Mouse (Mus musculus) midbrain, embryonic 16.5 days (tissue): ENCODE data around the gene Olfr307. TPM values are rescaled to one million over a fixed set of nuclear protein-coding genes. Genes with fewer than 3 reads are reported as not detected.
"Not testable (repeated sequence)": the region's sequence is repeated elsewhere in the genome, so short reads cannot be mapped to it uniquely, and the experiment has no call there.

ENCODE experiments used
- ATAC-seq: fragments of 200-750 bp; cut with Nextera tagmentation; 2 replicates; pipeline ENCODE4 v1.8.0; 2017; ENCODE audit warnings: moderate TSS enrichment
- H3K27ac ChIP-seq: fragments of 300-500 bp; sonication (generic); 2 replicates; pipeline ENCODE4 v1.5.1; 2014; ENCODE audit warnings: mild to moderate bottlenecking, low read length, mixed read lengths
- H3K27me3 ChIP-seq: fragments of 300-500 bp; sonication (generic); 2 replicates; pipeline ENCODE4 v1.6.1; 2014; ENCODE audit warnings: low read depth, low read length, mixed read lengths; ENCODE audit not compliant: control insufficient read depth, insufficient read depth
- H3K36me3 ChIP-seq: fragments of 300-500 bp; sonication (generic); 2 replicates; pipeline ENCODE4 v1.6.1; 2014; ENCODE audit warnings: mild to moderate bottlenecking, low read length, moderate library complexity, mixed read lengths; ENCODE audit not compliant: control insufficient read depth, insufficient read depth
- H3K4me1 ChIP-seq: fragments of 300-500 bp; sonication (generic); 2 replicates; pipeline ENCODE4 v1.6.1; 2014; ENCODE audit warnings: mild to moderate bottlenecking, low read length, mixed read lengths; ENCODE audit not compliant: control insufficient read depth, insufficient read depth
- H3K4me2 ChIP-seq: fragments of 300-500 bp; sonication (generic); 2 replicates; pipeline ENCODE4 v1.6.1; 2014; ENCODE audit warnings: mild to moderate bottlenecking, low read length, mixed read lengths
- H3K4me3 ChIP-seq: fragments of 300-500 bp; sonication (generic); 2 replicates; pipeline ENCODE4 v1.5.1; 2014; ENCODE audit warnings: low read depth, mild to moderate bottlenecking, low read length, moderate library complexity, mixed read lengths
- H3K9ac ChIP-seq: fragments of 300-500 bp; sonication (generic); 2 replicates; pipeline ENCODE4 v1.6.1; 2014; ENCODE audit warnings: low read depth, low read length, mixed read lengths
- H3K9me3 ChIP-seq: fragments of 300-500 bp; sonication (generic); replicated peaks from 2 replicates; pipeline ENCODE4 v1.6.1; 2014; ENCODE audit warnings: mild to moderate bottlenecking, low read length, mixed read lengths; ENCODE audit not compliant: control insufficient read depth, poor library complexity, severe bottlenecking
- WGBS: fragments of 180-500 bp; shearing (Covaris S2); extraction: QIAGEN DNeasy Blood & Tissue Kit; methylation state at CpG from one replicate; pipeline ENCODE4 v1.1.7; 2014; 5-methylcytosine and 5-hydroxymethylcytosine counted together
- polyA plus RNA-seq: library from polyadenylated mRNA; unstranded; fragments of >200 nt; fragmentation: Nextera tagmentation; extraction: Ambion mirVana; gene quantifications from 2 replicates; pipeline ENCODE4 v1.2.1, GENCODE M21; 2015

Gene Olfr307
- polyA plus RNA-seq, result not detected in 2 replicates

DNA sequence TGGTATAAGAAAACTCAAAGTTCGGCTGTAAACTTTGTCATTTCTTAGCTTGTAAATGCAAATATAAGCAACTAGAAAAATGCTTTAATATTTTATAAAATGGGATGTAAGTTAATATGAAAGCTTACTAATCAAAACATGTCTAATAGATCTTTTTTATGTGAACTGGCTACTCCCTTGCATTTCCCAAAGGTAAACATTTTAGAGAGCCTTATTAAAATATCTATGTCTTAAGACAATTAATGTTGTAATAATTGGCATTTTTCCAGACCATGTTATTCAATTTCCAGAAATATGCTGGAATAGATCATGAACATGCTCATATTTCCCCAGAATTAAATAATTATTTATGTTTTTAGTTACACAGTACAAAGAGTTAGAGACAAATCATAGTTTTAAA is at the start of gene Olfr307:
Olfr307 (minus strand) TSS at position 101 of the 400 bp plus-strand sequence.
- no peak within 1 kb of the TSS for H3K27ac ChIP-seq
- H3K9ac ChIP-seq, result no peak within 1 kb of the TSS
- H3K27me3 ChIP-seq, result no peaks in the 10 kb centered on the region
- ATAC-seq, result no peak
- H3K4me1 ChIP-seq, result no peaks in the 10 kb centered on the region
- WGBS, result 82% methylated on average over 1 of the region's 1 CpGs
- H3K4me2 ChIP-seq, result no peak within 1 kb of the TSS
- H3K9me3 ChIP-seq, result no peaks in the 10 kb centered on the region
- H3K4me3 ChIP-seq, result no peak within 1 kb of the TSS
- H3K36me3 ChIP-seq, result no peaks in the 10 kb centered on the region

DNA sequence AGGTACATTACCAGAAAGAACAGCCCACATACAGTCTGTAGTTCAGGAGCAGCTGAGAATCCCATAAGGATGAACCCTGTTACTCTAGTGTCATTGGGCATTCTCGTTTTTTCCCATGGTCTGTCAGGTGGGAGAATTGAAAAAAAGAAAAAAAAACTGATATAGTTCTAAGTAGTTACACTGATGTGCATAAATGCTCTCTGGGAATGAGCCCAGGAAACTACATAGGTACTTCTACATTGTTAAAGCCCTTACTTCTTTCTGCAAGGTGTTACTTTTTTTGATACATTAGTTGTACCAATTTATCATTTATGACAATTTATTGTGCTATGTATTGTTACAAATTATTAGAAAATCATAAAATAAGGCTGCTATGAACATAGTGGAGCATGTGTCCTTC is 49.2 kb upstream of the Olfr307 start, which contains the start of gene Olfr304:
Olfr304 (minus strand) TSS at position 101 of the 400 bp plus-strand sequence.
- Histone ChIP-seq H3K4me2 (no peak within 1 kb of the TSS), H3K4me1 (no peaks in the 10 kb centered on the region), H3K9me3 (no peaks in the 10 kb centered on the region), H3K27me3 (no peaks in the 10 kb centered on the region), H3K36me3 (no peaks in the 10 kb centered on the region), H3K27ac (no peak within 1 kb of the TSS), H3K4me3 (no peak within 1 kb of the TSS), H3K9ac (no peak within 1 kb of the TSS)
- no peak for ATAC-seq
- WGBS, result 69% methylated on average over 1 of the region's 1 CpGs

DNA sequence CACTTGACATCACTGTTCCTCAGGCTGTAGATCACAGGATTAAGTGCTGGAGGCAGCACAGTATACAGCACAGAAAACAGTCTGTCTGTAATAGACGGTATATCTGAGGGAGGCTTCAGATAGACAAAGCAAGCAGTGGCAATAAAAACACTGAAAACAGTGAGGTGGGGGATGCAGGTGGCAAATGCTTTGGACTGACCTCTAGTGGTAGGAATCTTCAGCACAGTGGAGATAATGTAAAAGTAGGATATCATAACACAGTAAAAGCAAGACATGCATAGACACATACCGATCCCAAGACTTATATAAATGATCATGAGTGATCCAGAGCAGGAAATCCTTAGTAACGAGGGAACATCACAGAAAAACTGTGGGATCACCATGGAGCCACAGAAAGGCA is 48.4 kb upstream of the Olfr307 start:
- Histone ChIP-seq H3K27me3 (no peaks in the 10 kb centered on the region), H3K4me2 (no peak overlapping the region), H3K9ac (no peak overlapping the region), H3K4me1 (no peaks in the 10 kb centered on the region), H3K4me3 (no peak overlapping the region), H3K36me3 (no peaks in the 10 kb centered on the region), H3K27ac (no peak overlapping the region), H3K9me3 (no peaks in the 10 kb centered on the region)
- WGBS, result 73% methylated on average over 3 of the region's 3 CpGs
- ATAC-seq, result no peak

DNA sequence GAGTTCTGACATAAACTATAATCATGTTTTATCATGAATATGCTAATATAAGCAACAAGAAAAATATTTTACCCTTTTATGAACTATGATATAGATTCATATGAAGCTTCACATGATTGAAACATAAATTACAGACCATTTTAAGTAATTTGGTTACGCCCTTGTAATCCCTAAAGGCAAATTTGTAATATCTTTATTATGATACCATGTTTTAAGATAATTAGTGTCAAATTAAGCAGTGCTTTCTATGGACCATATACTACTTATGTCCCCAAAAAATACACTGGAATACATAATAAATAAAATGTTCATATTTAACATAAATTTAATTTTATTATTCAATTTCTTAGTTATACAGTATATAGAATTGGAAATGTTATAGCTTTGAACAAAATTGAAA is 29.4 kb upstream of the Olfr307 start, which contains the start of gene Olfr305:
Olfr305 (minus strand) TSS at position 101 of the 400 bp plus-strand sequence.
- no peaks in the 10 kb centered on the region for H3K27me3 ChIP-seq
- WGBS, result 90% methylated on average over 1 of the region's 1 CpGs
- H3K36me3 ChIP-seq, result no peaks in the 10 kb centered on the region
- no peak for ATAC-seq
- H3K4me2 ChIP-seq, result no peak within 1 kb of the TSS
- H3K4me1 ChIP-seq, result no peaks in the 10 kb centered on the region
- H3K9ac ChIP-seq, result no peak within 1 kb of the TSS
- no peaks in the 10 kb centered on the region for H3K9me3 ChIP-seq
- no peak within 1 kb of the TSS for H3K4me3 ChIP-seq
- H3K27ac ChIP-seq, result no peak within 1 kb of the TSS

DNA sequence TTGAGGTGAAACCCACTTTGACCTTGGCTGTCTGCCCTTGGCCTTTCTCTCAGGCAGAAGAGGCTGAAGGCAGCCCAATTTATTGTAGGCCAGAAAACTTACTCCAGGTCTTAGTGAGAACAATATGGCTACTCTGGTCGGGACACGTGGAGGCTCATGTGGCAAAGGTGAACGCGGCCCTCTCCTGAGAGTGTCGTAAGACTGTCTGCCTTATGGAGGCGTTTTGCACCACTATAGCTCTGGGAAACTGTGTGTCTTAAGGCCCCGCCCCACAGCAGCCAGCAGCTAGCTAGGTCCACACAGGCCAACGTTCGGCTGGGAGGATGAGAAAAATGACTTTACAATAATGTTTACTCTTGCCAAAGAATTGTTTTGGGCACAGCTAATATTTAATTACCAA is 8.9 kb upstream of the Olfr307 start:
- H3K9ac ChIP-seq, H3K27ac ChIP-seq, H3K36me3 ChIP-seq, H3K27me3 ChIP-seq, H3K4me1 ChIP-seq, H3K4me2 ChIP-seq, H3K9me3 ChIP-seq, H3K4me3 ChIP-seq, ATAC-seq: not testable (repeated sequence)
- WGBS, result 93% methylated on average over 9 of the region's 9 CpGs

DNA sequence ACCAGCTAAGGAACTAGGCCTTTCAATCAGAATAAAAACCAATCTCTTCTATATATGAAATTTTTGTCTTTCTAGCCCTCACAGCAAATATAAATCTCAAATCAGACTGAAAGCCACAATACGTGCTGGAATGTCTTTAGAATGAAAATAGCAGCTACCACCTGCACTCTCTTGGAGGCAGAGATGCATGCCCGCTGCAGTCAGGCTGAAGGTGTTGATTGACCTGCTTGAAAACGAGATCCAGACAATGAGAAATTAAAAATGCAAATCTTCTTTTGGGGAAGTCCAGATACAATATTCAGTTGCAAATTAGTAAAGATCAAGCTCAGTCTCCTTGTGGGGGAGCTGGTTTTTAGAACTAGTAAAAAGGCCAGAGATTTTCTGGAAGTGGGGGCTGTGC is 6.9 kb upstream of the Olfr307 start:
- H3K4me1 ChIP-seq, result no peaks in the 10 kb centered on the region
- H3K27ac ChIP-seq, result no peak overlapping the region
- no peaks in the 10 kb centered on the region for H3K27me3 ChIP-seq
- no peak for ATAC-seq
- no peaks in the 10 kb centered on the region for H3K36me3 ChIP-seq
- no peak overlapping the region for H3K4me2 ChIP-seq
- WGBS, result 60% methylated on average over 3 of the region's 3 CpGs
- H3K4me3 ChIP-seq, result no peak overlapping the region
- no peaks in the 10 kb centered on the region for H3K9me3 ChIP-seq
- no peak overlapping the region for H3K9ac ChIP-seq

DNA sequence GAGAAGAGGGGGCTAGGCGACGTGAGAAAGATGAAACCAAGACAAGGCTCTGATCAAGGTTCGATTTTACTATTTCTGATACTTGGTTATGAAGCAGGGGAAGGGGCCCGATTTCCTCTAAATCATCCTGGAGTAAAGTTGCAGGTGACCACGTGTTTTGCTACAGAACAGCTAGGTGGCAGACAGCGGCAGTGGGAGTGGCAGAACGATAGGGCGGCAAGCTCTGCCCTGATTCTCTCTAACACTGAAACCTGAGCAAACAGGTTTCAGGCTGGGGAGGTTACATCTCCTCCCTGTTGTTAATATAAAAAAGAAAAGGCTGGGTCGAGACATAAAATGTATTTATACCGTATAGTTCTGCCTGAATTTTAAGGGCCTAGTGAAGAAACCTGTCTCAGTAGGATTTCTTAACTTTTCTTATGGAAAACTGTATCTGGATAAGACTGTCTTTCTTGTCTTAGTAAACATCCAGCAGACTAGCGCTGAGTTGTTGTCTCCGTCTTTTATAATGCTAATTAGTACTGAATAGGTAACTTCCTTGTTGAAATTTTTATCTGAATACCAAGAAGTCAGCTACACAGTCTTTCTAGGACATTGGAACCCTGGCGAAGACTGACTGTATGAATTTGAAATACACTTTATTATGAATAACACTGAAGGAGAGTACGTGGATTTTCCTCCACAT is 5.6 kb upstream of the Olfr307 start:
- Histone ChIP-seq H3K36me3 (no peaks in the 10 kb centered on the region), H3K4me3 (no peak overlapping the region), H3K27ac (no peak overlapping the region), H3K4me1 (no peaks in the 10 kb centered on the region), H3K4me2 (no peak overlapping the region), H3K9ac (no peak overlapping the region), H3K27me3 (no peaks in the 10 kb centered on the region), H3K9me3 (no peaks in the 10 kb centered on the region)
- 81% methylated on average over 14 of the region's 14 CpGs for WGBS
- no peak for ATAC-seq

DNA sequence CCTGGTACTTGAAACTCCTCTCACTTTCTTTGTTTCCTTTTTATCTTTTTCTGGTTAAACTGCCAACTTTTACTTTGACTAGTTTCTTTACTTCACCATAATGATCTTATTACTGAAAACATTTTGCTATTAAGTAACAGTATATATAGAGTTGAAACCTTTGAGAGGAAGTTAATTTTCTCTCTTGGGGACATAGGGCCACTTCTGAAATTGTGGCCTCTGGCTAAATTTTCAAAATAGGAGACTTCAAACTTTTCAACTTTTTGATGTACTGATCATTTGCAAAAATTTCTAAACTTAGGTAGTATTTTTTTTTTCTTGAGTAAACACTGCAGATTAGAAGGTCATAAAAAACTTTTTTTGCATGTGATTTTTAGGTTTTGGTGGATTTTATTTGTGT is 11.9 kb downstream of the Olfr307 start, which contains the start of gene Olfr308:
Olfr308 (minus strand) TSS at position 101 of the 400 bp plus-strand sequence.
- ATAC-seq, result no peak
- Histone ChIP-seq H3K27me3 (no peaks in the 10 kb centered on the region), H3K4me1 (no peaks in the 10 kb centered on the region), H3K27ac (no peak within 1 kb of the TSS), H3K4me3 (no peak within 1 kb of the TSS), H3K9me3 (no peaks in the 10 kb centered on the region), H3K9ac (no peak within 1 kb of the TSS), H3K36me3 (no peaks in the 10 kb centered on the region), H3K4me2 (no peak within 1 kb of the TSS)

DNA sequence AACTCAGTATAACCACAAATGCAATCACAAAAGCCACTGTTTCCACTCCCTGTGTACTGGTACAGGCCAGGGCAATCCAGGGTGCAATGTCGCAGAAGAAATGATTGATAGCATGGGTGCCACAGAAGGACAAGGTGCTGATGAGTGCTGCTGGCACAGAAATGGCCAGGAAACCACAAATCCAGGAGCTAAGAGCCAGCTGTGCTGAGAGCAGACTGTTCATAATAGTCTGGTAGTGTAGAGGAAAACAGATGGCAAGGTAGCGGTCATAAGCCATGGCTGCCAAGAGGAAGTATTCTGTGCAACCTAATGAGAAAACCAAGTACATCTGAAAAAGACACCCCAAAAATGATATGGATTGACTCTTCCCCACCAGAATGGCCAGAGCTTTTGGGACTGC is 16.1 kb downstream of the Olfr307 start:
- Histone ChIP-seq H3K27me3 (no peaks in the 10 kb centered on the region), H3K4me1 (no peaks in the 10 kb centered on the region), H3K4me3 (no peak overlapping the region), H3K36me3 (no peaks in the 10 kb centered on the region), H3K4me2 (no peak overlapping the region), H3K9ac (no peak overlapping the region), H3K9me3 (no peaks in the 10 kb centered on the region), H3K27ac (no peak overlapping the region)
- 98% methylated on average over 2 of the region's 2 CpGs for WGBS
- ATAC-seq, result no peak
